7 mouse cellular contexts compared by ENCODE assay signal in the genomic region with DNA sequence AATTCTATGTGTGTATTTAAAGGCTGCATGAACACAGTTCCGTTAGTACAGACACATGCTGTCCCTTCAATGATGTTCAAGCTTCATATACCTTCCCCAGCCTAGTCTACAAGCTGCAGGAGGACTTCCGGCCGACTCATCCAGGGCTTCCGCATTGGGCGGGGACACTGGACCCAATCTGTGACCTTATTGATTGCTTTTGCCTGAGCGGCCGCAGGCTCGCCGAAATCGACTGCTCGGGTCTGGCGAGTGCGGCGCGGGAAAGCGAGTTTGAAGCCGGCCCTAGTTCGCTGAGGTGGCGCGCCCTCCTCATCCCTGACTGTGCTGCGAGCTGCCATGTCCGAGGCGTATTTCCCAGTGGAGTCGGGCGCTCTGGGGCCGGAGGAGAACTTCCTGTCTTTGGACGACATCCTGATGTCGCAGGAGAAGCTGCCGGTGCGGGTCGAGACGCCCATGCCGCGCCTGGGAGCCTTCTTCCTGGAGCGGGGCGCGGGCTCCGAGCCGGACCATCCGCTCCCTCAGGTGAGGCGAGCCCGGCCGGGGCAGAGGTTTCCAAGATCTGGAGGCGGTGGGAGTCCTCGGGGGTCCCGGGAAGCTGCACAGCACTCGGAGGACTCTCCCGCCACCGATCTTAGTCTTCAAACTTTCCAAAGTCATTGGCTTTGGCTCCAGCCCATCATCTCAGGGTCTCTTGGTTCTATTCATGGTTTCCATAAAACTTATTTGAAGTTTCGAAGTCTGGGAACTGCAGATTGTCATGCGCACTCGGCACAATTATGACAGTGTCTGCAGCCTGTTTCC. TPM values are rescaled to one million over a fixed set of nuclear protein-coding genes. Genes with fewer than 3 reads are reported as not detected.
A peak's percentile ranks its signal among the peaks of the same experiment; 100 is the strongest.
DNase-seq lines count a peak whose midpoint lies in the region; ATAC-seq lines count a peak whose summit lies in the region.

TSS of gene Gins3 (plus strand) at position 192 of the 801 bp plus-strand sequence.

- H3K4me3 ChIP-seq in embryonic facial prominence, embryonic 10.5 days = peak within 1 kb of the TSS; percentile 78
- H3K4me3 ChIP-seq in limb, embryonic 11.5 days (ENCODE audit: low read depth, low read length) = peak within 1 kb of the TSS; percentile 70
- H3K4me3 ChIP-seq in midbrain, embryonic 14.5 days (replicated peaks; ENCODE audit: low read depth, low read length) = peak within 1 kb of the TSS; percentile 69

- H3K9ac ChIP-seq in limb, embryonic 11.5 days (ENCODE audit: low read length) = peak within 1 kb of the TSS; percentile 66
- H3K9ac ChIP-seq in midbrain, embryonic 14.5 days (replicated peaks; ENCODE audit: low read length) = peak within 1 kb of the TSS; percentile 56

- H3K36me3 ChIP-seq in embryonic facial prominence, embryonic 10.5 days (replicated peaks) = peaks cover 9% of the 10 kb centered on the region
- no peaks in the 10 kb centered on the region for H3K36me3 ChIP-seq in limb, embryonic 11.5 days (ENCODE audit: control insufficient read depth, insufficient read depth, low read length)
- no peaks in the 10 kb centered on the region for H3K36me3 ChIP-seq in midbrain, embryonic 14.5 days (ENCODE audit: control insufficient read depth, insufficient read depth, low read length)

- ATAC-seq in limb, embryonic 11.5 days (ENCODE audit: insufficient number of reproducible peaks, low FRiP score, low TSS enrichment, low read depth) = peak; percentile 92
- peak; percentile 90 for ATAC-seq in midbrain, embryonic 14.5 days (ENCODE audit: low FRiP score, low TSS enrichment)

- peak; percentile 95 for DNase-seq in adrenal gland, postnatal 10 days
- peak; percentile 95 for DNase-seq in embryonic facial prominence, embryonic 10.5 days (ENCODE audit: low spot score)
- DNase-seq in heart, adult 11 months = peak; percentile 98
- peak; percentile 94 for DNase-seq in kidney, adult 18-20 months
- peak; percentile 97 for DNase-seq in limb, embryonic 11.5 days (ENCODE audit: low spot score)
- peak; percentile 97 for DNase-seq in midbrain, embryonic 14.5 days
- peak; percentile 78 to 88 for DNase-seq in spleen, adult 18-20 months

- H3K4me1 ChIP-seq in embryonic facial prominence, embryonic 10.5 days = peaks cover 10% of the 10 kb centered on the region
- H3K4me1 ChIP-seq in limb, embryonic 11.5 days (ENCODE audit: control insufficient read depth, insufficient read depth, low read length) = no peaks in the 10 kb centered on the region; the same call in 1 of the 2 replicates
- H3K4me1 ChIP-seq in midbrain, embryonic 14.5 days (ENCODE audit: control insufficient read depth, insufficient read depth, low read length) = peaks cover 4% of the 10 kb centered on the region; the same call in 1 of the 2 replicates

- H3K27me3 ChIP-seq in embryonic facial prominence, embryonic 10.5 days (replicated peaks; ENCODE audit: low read depth, poor library complexity, severe bottlenecking) = peaks cover 3% of the 10 kb centered on the region; the same call in 1 of the 2 replicates
- no peaks in the 10 kb centered on the region for H3K27me3 ChIP-seq in limb, embryonic 11.5 days (ENCODE audit: control insufficient read depth, insufficient read depth, low read length)
- no peaks in the 10 kb centered on the region for H3K27me3 ChIP-seq in midbrain, embryonic 14.5 days (ENCODE audit: control insufficient read depth, insufficient read depth, low read length)

- H3K27ac ChIP-seq in embryonic facial prominence, embryonic 10.5 days (replicated peaks) = peak within 1 kb of the TSS; percentile 83
- H3K27ac ChIP-seq in limb, embryonic 11.5 days (replicated peaks; ENCODE audit: low read depth, low read length) = no peak within 1 kb of the TSS
- no peak within 1 kb of the TSS for H3K27ac ChIP-seq in midbrain, embryonic 14.5 days (replicated peaks; ENCODE audit: low read depth, low read length)

- WGBS in embryonic facial prominence, embryonic 10.5 days = under 1% methylated on average over 52 of the region's 52 CpGs
- WGBS in limb, embryonic 11.5 days = 1% methylated on average over 50 of the region's 52 CpGs
- WGBS in midbrain, embryonic 14.5 days = under 1% methylated on average over 50 of the region's 52 CpGs

- no peaks in the 10 kb centered on the region for H3K9me3 ChIP-seq in embryonic facial prominence, embryonic 10.5 days
- no peaks in the 10 kb centered on the region for H3K9me3 ChIP-seq in limb, embryonic 11.5 days (ENCODE audit: control insufficient read depth, low read length)
- H3K9me3 ChIP-seq in midbrain, embryonic 14.5 days (ENCODE audit: control insufficient read depth, low read length) = no peaks in the 10 kb centered on the region

- H3K4me2 ChIP-seq in limb, embryonic 11.5 days (ENCODE audit: low read depth, severe bottlenecking) = peak within 1 kb of the TSS; percentile 54
- peak within 1 kb of the TSS; percentile 85 for H3K4me2 ChIP-seq in midbrain, embryonic 14.5 days (ENCODE audit: low read length)

RNA-seq across cellular contexts. Expression of gene Gins3, which starts in this region (rescaled TPM):
- 1 to 10 TPM; 3.8 to 5.1 TPM for total RNA-seq in adrenal gland, postnatal 10 days (2021)
- 31.8 and 32.2 TPM in 2 replicates for polyA plus RNA-seq in embryonic facial prominence, embryonic 10.5 days (2016; fragmentation: Nextera tagmentation; extraction: Ambion mirVana)
- polyA plus RNA-seq in limb, embryonic 11.5 days (2014; fragmentation: Nextera tagmentation; extraction: Ambion mirVana) = 33.4 and 33.6 TPM in 2 replicates
- polyA plus RNA-seq in midbrain, embryonic 14.5 days (2014; fragmentation: Nextera tagmentation; extraction: Ambion mirVana) = 6.2 and 8.1 TPM in 2 replicates
